Mouse (Mus musculus) embryo, embryonic 11 days (tissue): ENCODE data around the gene Olfr1392.

Experiments used
- DNase-seq: peaks from one replicate; pipeline ENCODE4 v3.0.0-alpha.2; 2015

Gene Olfr1392

GRCm38 (mm10) chr11:49329686-49330085 is 44.6 kb downstream of the Olfr1392 start:
- no peak for DNase-seq

DNA sequence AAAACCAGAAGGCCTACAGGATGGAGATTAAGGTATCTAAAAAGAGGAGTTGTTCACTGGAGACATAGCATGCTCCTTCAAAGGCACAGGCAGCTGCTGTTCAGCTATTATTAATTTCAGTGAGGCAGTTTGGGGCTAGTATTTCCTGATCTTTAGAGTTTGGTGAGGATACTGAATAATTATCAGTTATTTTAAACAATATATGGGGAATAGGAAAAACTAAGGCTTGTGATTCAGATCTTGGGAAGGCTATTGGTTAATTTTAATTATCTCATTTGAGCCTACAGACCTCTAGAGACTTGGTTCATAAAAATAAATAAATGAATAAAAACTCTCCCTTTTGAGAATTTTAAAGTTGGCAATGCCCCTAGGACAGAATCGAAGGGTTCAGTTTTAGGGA is 49.8 kb downstream of the Olfr1392 start, which contains the start of gene Olfr1390:
TSS of gene Olfr1390 (plus strand) at position 301 of the 400 bp plus-strand sequence.
- no peak for DNase-seq

- DNase-seq: no peak
Observed at GRCm38 (mm10) chr11:49337150-49337832, 52.2 kb downstream of the Olfr1392 start.
